Mouse (Mus musculus) hindbrain, embryonic 11.5 days (tissue): ENCODE results near the gene Jaml. TPM values are rescaled to one million over a fixed set of nuclear protein-coding genes. Genes with fewer than 3 reads are reported as not detected.
A peak's percentile ranks its signal among the peaks of the same experiment; 100 is the strongest.

Experiments
- ATAC-seq: fragments of 200-750 bp; cut with Nextera tagmentation; 2 replicates; pipeline ENCODE4 v1.8.0; 2017; ENCODE audit warnings: mild to moderate bottlenecking, moderate TSS enrichment, moderate library complexity; ENCODE audit not compliant: low FRiP score
- DNase-seq: peaks from one replicate; pipeline ENCODE4 v3.0.0-alpha.2; 2015; ENCODE audit warnings: low spot score
- H3K27ac ChIP-seq: fragments of 300-500 bp; sonication (generic); 2 replicates; pipeline ENCODE4 v1.5.1; 2014; ENCODE audit warnings: mild to moderate bottlenecking, low read depth, low read length
- H3K27me3 ChIP-seq: fragments of 300-500 bp; sonication (generic); 2 replicates; pipeline ENCODE4 v1.6.1; 2014; ENCODE audit warnings: mild to moderate bottlenecking, low read length, moderate library complexity, mixed read lengths; ENCODE audit not compliant: control insufficient read depth, insufficient read depth
- H3K36me3 ChIP-seq: fragments of 300-500 bp; sonication (generic); 2 replicates; pipeline ENCODE4 v1.6.1; 2014; ENCODE audit warnings: mild to moderate bottlenecking, low read length, moderate library complexity, mixed read lengths; ENCODE audit not compliant: control insufficient read depth, insufficient read depth
- H3K4me1 ChIP-seq: fragments of 300-500 bp; sonication (generic); replicated peaks from 2 replicates; pipeline ENCODE4 v1.6.1; 2014; ENCODE audit warnings: low read length, mixed read lengths; ENCODE audit not compliant: control insufficient read depth, insufficient read depth
- H3K4me2 ChIP-seq: fragments of 300-500 bp; sonication (generic); replicated peaks from 2 replicates; pipeline ENCODE4 v1.6.1; 2014; ENCODE audit warnings: mild to moderate bottlenecking, low read depth, low read length
- H3K4me3 ChIP-seq: fragments of 300-500 bp; sonication (generic); 2 replicates; pipeline ENCODE4 v1.5.1; 2014; ENCODE audit warnings: low read depth, low read length
- H3K9ac ChIP-seq: fragments of 300-500 bp; sonication (generic); 2 replicates; pipeline ENCODE4 v1.6.1; 2014; ENCODE audit warnings: low read depth, low read length
- H3K9me3 ChIP-seq: fragments of 300-500 bp; sonication (generic); 2 replicates; pipeline ENCODE4 v1.6.1; 2016; ENCODE audit warnings: low read length; ENCODE audit not compliant: control insufficient read depth
- WGBS: fragments of 180-500 bp; shearing (Covaris S2); extraction: QIAGEN DNeasy Blood & Tissue Kit; methylation state at CpG from one replicate; pipeline ENCODE4 v1.1.7; 2014; 5-methylcytosine and 5-hydroxymethylcytosine counted together
- polyA plus RNA-seq: library from polyadenylated mRNA; unstranded; fragments of >200 nt; fragmentation: Nextera tagmentation; extraction: Ambion mirVana; gene quantifications from 2 replicates; pipeline ENCODE4 v1.2.1, GENCODE M21; 2014

Gene Jaml
- polyA plus RNA-seq, 1 experiment from 2014 or later = 0.31 TPM

GRCm38 (mm10) chr9:45105596-45106374 is 26.8 kb downstream of the Jaml start:
- no peak overlapping the region for H3K4me3 ChIP-seq
- H3K27me3 ChIP-seq = no peaks in the 10 kb centered on the region
- no peaks in the 10 kb centered on the region for H3K36me3 ChIP-seq
- ATAC-seq = no peak
- no peaks in the 10 kb centered on the region for H3K9me3 ChIP-seq
- DNase-seq = no peak
- H3K9ac ChIP-seq = no peak overlapping the region
- WGBS = 83% methylated on average over 2 of the region's 2 CpGs
- H3K4me2 ChIP-seq = no peak overlapping the region
- H3K4me1 ChIP-seq = no peaks in the 10 kb centered on the region
- no peak overlapping the region for H3K27ac ChIP-seq

- 0 out of 2 replicates have a peak, but pooled peaks have one; percentile 19 for ATAC-seq
- Histone ChIP-seq H3K9me3 (no peaks in the 10 kb centered on the region), H3K36me3 (no peaks in the 10 kb centered on the region), H3K27me3 (no peaks in the 10 kb centered on the region), H3K27ac (no peak overlapping the region), H3K4me3 (peak overlapping the region; percentile 27), H3K9ac (peak overlapping the region; percentile 52), H3K4me1 (peaks cover 3% of the 10 kb centered on the region; the same call in 1 of the 2 replicates), H3K4me2 (peak overlapping the region; percentile 54)
- WGBS = 1% methylated on average over 14 of the region's 14 CpGs
- peak; percentile 84 for DNase-seq
These were observed 36.7 kb downstream of the Jaml start for GRCm38 (mm10) chr9:45115706-45116105.

GRCm38 (mm10) chr9:45116819-45117218 is 37.8 kb downstream of the Jaml start:
- H3K4me2 ChIP-seq = no peak overlapping the region
- H3K4me3 ChIP-seq = no peak overlapping the region
- H3K9me3 ChIP-seq = no peaks in the 10 kb centered on the region
- no peaks in the 10 kb centered on the region for H3K36me3 ChIP-seq
- peaks cover 3% of the 10 kb centered on the region; the same call in 1 of the 2 replicates for H3K4me1 ChIP-seq
- H3K27ac ChIP-seq = no peak overlapping the region
- no peaks in the 10 kb centered on the region; the same call in 1 of the 2 replicates for H3K27me3 ChIP-seq
- WGBS = 65% methylated on average over 9 of the region's 9 CpGs
- ATAC-seq = no peak
- DNase-seq = no peak
- H3K9ac ChIP-seq = no peak overlapping the region

GRCm38 (mm10) chr9:45117741-45118431 is 38.9 kb downstream of the Jaml start, which contains the start of gene Scn2b:
TSS of gene Scn2b (plus strand) at chr9:45117782.
- Histone ChIP-seq H3K4me1 (peaks cover 3% of the 10 kb centered on the region; the same call in 1 of the 2 replicates), H3K27ac (peak within 1 kb of the TSS; percentile 58), H3K9me3 (no peaks in the 10 kb centered on the region), H3K4me2 (peak within 1 kb of the TSS; percentile 51), H3K4me3 (peak within 1 kb of the TSS; percentile 57), H3K27me3 (no peaks in the 10 kb centered on the region; the same call in 1 of the 2 replicates), H3K9ac (peak within 1 kb of the TSS; percentile 70), H3K36me3 (no peaks in the 10 kb centered on the region)
- DNase-seq (peak; percentile 46), ATAC-seq (peak; percentile 38; the same call in 1 of the 2 replicates)
- 1% methylated on average over 13 of the region's 13 CpGs for whole genome bisulfite sequencing

- peak overlapping the region; percentile 51 for H3K4me2 ChIP-seq
- H3K27me3 ChIP-seq = no peaks in the 10 kb centered on the region; the same call in 1 of the 2 replicates
- no peak overlapping the region for H3K27ac ChIP-seq
- H3K36me3 ChIP-seq = no peaks in the 10 kb centered on the region
- peak overlapping the region; percentile 57 for H3K4me3 ChIP-seq
- ATAC-seq (no peak), DNase-seq (no peak)
- peaks cover 3% of the 10 kb centered on the region; the same call in 1 of the 2 replicates for H3K4me1 ChIP-seq
- H3K9ac ChIP-seq = no peak overlapping the region
- 31% methylated on average over 10 of the region's 10 CpGs for WGBS
- H3K9me3 ChIP-seq = no peaks in the 10 kb centered on the region
These were observed 39.6 kb downstream of the Jaml start for GRCm38 (mm10) chr9:45118552-45118951.

GRCm38 (mm10) chr9:45119316-45119953 is 40.5 kb downstream of the Jaml start:
- 92% methylated on average over 8 of the region's 8 CpGs for WGBS
- no peaks in the 10 kb centered on the region; the same call in 1 of the 2 replicates for H3K27me3 ChIP-seq
- H3K4me3 ChIP-seq = no peak overlapping the region
- no peaks in the 10 kb centered on the region for H3K9me3 ChIP-seq
- ATAC-seq = no peak
- peaks cover 3% of the 10 kb centered on the region; the same call in 1 of the 2 replicates for H3K4me1 ChIP-seq
- H3K9ac ChIP-seq = no peak overlapping the region
- no peaks in the 10 kb centered on the region for H3K36me3 ChIP-seq
- H3K27ac ChIP-seq = no peak overlapping the region
- no peak overlapping the region for H3K4me2 ChIP-seq
- no peak for DNase-seq

GRCm38 (mm10) chr9:45119954-45120530 is 41.1 kb downstream of the Jaml start:
- Histone ChIP-seq H3K9me3 (no peaks in the 10 kb centered on the region), H3K9ac (no peak overlapping the region), H3K27me3 (no peaks in the 10 kb centered on the region; the same call in 1 of the 2 replicates), H3K4me1 (peaks cover 3% of the 10 kb centered on the region; the same call in 1 of the 2 replicates), H3K27ac (no peak overlapping the region), H3K4me2 (no peak overlapping the region), H3K4me3 (no peak overlapping the region), H3K36me3 (no peaks in the 10 kb centered on the region)
- ATAC-seq = no peak
- DNase-seq = no peak
- 91% methylated on average over 14 of the region's 14 CpGs for WGBS

- Histone ChIP-seq H3K36me3 (no peaks in the 10 kb centered on the region), H3K9me3 (no peaks in the 10 kb centered on the region), H3K27me3 (no peaks in the 10 kb centered on the region; the same call in 1 of the 2 replicates), H3K4me3 (no peak overlapping the region), H3K4me2 (no peak overlapping the region), H3K4me1 (peaks cover 3% of the 10 kb centered on the region; the same call in 1 of the 2 replicates), H3K27ac (no peak overlapping the region), H3K9ac (no peak overlapping the region)
- DNase-seq = no peak
- ATAC-seq = no peak
- 89% methylated on average over 6 of the region's 6 CpGs for WGBS
These were observed 41.6 kb downstream of the Jaml start for GRCm38 (mm10) chr9:45120567-45120966.
